Mouse (Mus musculus): ENCODE measurements around the gene Actc1. TPM values are rescaled to one million over a fixed set of nuclear protein-coding genes. Genes with fewer than 3 reads are reported as not detected.

The Actc1 gene
- 0.33 and 0.82 TPM in 2 replicates for polyA plus RNA-seq (2014; fragmentation: Nextera tagmentation; extraction: Ambion mirVana)

- no peak within 1 kb of the TSS for H3K4me2 ChIP-seq (replicated peaks)
- H3K27ac ChIP-seq, result no peak within 1 kb of the TSS
- DNase-seq (ENCODE audit: low spot score) (no peak), ATAC-seq (ENCODE audit: low FRiP score) (peak; percentile 53; the same call in 1 of the 2 replicates)
- no peaks in the 10 kb centered on the region for H3K4me1 ChIP-seq (replicated peaks; ENCODE audit: control insufficient read depth, insufficient read depth, low read length)
- H3K9ac ChIP-seq, result no peak within 1 kb of the TSS
- H3K27me3 ChIP-seq (ENCODE audit: control insufficient read depth, insufficient read depth, low read length), result no peaks in the 10 kb centered on the region
- 45% methylated on average over 14 of the region's 14 CpGs for WGBS
- H3K4me3 ChIP-seq (replicated peaks; ENCODE audit: low read length), result no peak within 1 kb of the TSS
- H3K9me3 ChIP-seq (ENCODE audit: control insufficient read depth, low read length), result no peaks in the 10 kb centered on the region
- H3K36me3 ChIP-seq (replicated peaks; ENCODE audit: control insufficient read depth, insufficient read depth), result no peaks in the 10 kb centered on the region
These were observed at the start of gene Actc1 for GRCm38 (mm10) chr2:114052696-114053598. Actc1 (minus strand) TSS chr2:114053548.

DNA sequence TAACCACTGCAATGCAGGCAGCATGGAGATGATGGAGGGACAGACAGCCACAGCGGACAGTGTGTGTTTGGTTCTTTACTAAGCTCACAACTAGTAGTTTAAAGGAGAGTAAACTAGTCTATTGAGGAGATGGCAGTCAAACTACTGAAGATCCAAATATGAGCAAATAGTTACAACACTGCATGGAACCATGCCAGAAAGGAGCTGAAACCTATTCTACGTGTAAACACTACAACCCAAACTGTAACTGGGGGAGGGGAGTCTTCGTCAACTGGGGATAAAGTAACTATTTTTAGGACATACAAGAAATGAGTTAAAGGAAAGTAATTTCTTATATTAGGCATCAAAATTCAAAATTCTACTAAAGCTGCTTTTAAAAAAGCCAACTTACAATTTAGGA lies 49.1 kb upstream of the Actc1 start:
- Histone ChIP-seq H3K9me3 (ENCODE audit: control insufficient read depth, low read length) (no peaks in the 10 kb centered on the region), H3K36me3 (replicated peaks; ENCODE audit: control insufficient read depth, insufficient read depth) (peaks cover 87% of the 10 kb centered on the region), H3K4me3 (replicated peaks; ENCODE audit: low read length) (no peak overlapping the region), H3K4me1 (replicated peaks; ENCODE audit: control insufficient read depth, insufficient read depth, low read length) (no peaks in the 10 kb centered on the region), H3K27me3 (ENCODE audit: control insufficient read depth, insufficient read depth, low read length) (no peaks in the 10 kb centered on the region), H3K4me2 (replicated peaks) (no peak overlapping the region), H3K27ac (no peak overlapping the region), H3K9ac (no peak overlapping the region)
- DNase-seq (ENCODE audit: low spot score) (no peak), ATAC-seq (ENCODE audit: low FRiP score) (no peak)
- WGBS, result 90% methylated on average over 3 of the region's 3 CpGs

DNA sequence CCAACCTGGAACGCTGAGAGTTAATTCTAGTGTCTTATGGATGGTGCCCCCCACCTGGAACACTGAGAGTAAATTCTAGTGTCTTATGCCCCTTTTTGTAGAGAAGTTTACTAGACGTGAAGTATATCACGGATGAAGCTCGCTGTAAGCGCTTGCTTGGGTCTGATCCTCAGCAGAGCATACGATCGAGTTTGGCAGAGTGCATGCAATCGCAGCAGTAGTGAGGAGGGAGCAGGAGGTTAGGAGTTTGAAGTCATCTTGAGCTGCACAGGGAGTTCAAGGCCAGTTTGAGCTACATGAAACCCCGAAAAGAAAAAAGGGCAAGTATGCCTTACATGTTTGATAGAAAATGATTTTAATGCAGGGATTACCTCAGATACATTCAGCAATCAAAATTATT lies 47.5 kb upstream of the Actc1 start:
- H3K27ac ChIP-seq, result no peak overlapping the region
- H3K36me3 ChIP-seq (replicated peaks; ENCODE audit: control insufficient read depth, insufficient read depth), result peaks cover 71% of the 10 kb centered on the region
- WGBS, result 97% methylated on average over 9 of the region's 9 CpGs
- no peaks in the 10 kb centered on the region for H3K4me1 ChIP-seq (replicated peaks; ENCODE audit: control insufficient read depth, insufficient read depth, low read length)
- no peak overlapping the region for H3K9ac ChIP-seq
- no peaks in the 10 kb centered on the region for H3K9me3 ChIP-seq (ENCODE audit: control insufficient read depth, low read length)
- no peak overlapping the region for H3K4me3 ChIP-seq (replicated peaks; ENCODE audit: low read length)
- no peaks in the 10 kb centered on the region for H3K27me3 ChIP-seq (ENCODE audit: control insufficient read depth, insufficient read depth, low read length)
- DNase-seq (ENCODE audit: low spot score), result no peak
- ATAC-seq (ENCODE audit: low FRiP score), result no peak
- no peak overlapping the region for H3K4me2 ChIP-seq (replicated peaks)

DNA sequence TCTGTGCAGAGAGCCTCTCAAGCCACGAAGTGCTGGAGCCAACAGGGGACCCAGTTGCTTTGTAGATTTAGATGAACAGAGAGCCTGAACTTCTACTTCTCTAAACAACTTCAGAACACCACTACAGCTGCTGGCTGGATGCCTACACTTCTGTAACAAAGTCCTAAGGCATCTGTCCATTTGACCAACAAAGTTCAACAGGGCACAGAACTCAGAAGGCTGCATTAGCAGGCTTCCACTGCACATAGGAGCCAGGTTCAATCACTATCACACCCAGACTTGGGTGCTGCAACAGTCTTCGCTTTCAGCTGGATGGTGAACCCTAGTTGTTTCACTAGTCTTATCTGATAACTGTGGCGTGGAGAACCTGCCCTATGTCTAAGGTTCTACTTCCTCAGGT lies 46.5 kb upstream of the Actc1 start:
- no peak overlapping the region for H3K4me2 ChIP-seq (replicated peaks)
- 90% methylated on average over 3 of the region's 3 CpGs for WGBS
- ATAC-seq (ENCODE audit: low FRiP score), result no peak
- no peaks in the 10 kb centered on the region for H3K27me3 ChIP-seq (ENCODE audit: control insufficient read depth, insufficient read depth, low read length)
- H3K27ac ChIP-seq, result no peak overlapping the region
- H3K36me3 ChIP-seq (replicated peaks; ENCODE audit: control insufficient read depth, insufficient read depth), result peaks cover 61% of the 10 kb centered on the region
- no peaks in the 10 kb centered on the region for H3K9me3 ChIP-seq (ENCODE audit: control insufficient read depth, low read length)
- no peaks in the 10 kb centered on the region for H3K4me1 ChIP-seq (replicated peaks; ENCODE audit: control insufficient read depth, insufficient read depth, low read length)
- H3K4me3 ChIP-seq (replicated peaks; ENCODE audit: low read length), result no peak overlapping the region
- no peak for DNase-seq (ENCODE audit: low spot score)
- H3K9ac ChIP-seq, result no peak overlapping the region

GRCm38 (mm10) chr2:114099109-114099508 lies 45.8 kb upstream of the Actc1 start:
- Histone ChIP-seq H3K4me1 (replicated peaks; ENCODE audit: control insufficient read depth, insufficient read depth, low read length) (no peaks in the 10 kb centered on the region), H3K27me3 (ENCODE audit: control insufficient read depth, insufficient read depth, low read length) (no peaks in the 10 kb centered on the region), H3K27ac (no peak overlapping the region), H3K9me3 (ENCODE audit: control insufficient read depth, low read length) (no peaks in the 10 kb centered on the region), H3K36me3 (replicated peaks; ENCODE audit: control insufficient read depth, insufficient read depth) (peaks cover 54% of the 10 kb centered on the region), H3K4me2 (replicated peaks) (no peak overlapping the region), H3K4me3 (replicated peaks; ENCODE audit: low read length) (no peak overlapping the region), H3K9ac (no peak overlapping the region)
- ATAC-seq (ENCODE audit: low FRiP score) (no peak), DNase-seq (ENCODE audit: low spot score) (no peak)
- WGBS, result 96% methylated on average over 5 of the region's 5 CpGs

GRCm38 (mm10) chr2:114097627-114098026 lies 44.3 kb upstream of the Actc1 start:
- Histone ChIP-seq H3K27ac (no peak overlapping the region), H3K9ac (no peak overlapping the region), H3K27me3 (ENCODE audit: control insufficient read depth, insufficient read depth, low read length) (no peaks in the 10 kb centered on the region), H3K4me1 (replicated peaks; ENCODE audit: control insufficient read depth, insufficient read depth, low read length) (peaks cover 5% of the 10 kb centered on the region; the same call in 1 of the 2 replicates), H3K36me3 (replicated peaks; ENCODE audit: control insufficient read depth, insufficient read depth) (peaks cover 40% of the 10 kb centered on the region), H3K9me3 (ENCODE audit: control insufficient read depth, low read length) (no peaks in the 10 kb centered on the region), H3K4me3 (replicated peaks; ENCODE audit: low read length) (no peak overlapping the region), H3K4me2 (replicated peaks) (no peak overlapping the region)
- DNase-seq (ENCODE audit: low spot score) (no peak), ATAC-seq (ENCODE audit: low FRiP score) (no peak)
- WGBS, result 94% methylated on average over 4 of the region's 4 CpGs

- 91% methylated on average over 1 of the region's 1 CpGs for WGBS
- Histone ChIP-seq H3K4me3 (replicated peaks; ENCODE audit: low read length) (no peak overlapping the region), H3K27me3 (ENCODE audit: control insufficient read depth, insufficient read depth, low read length) (no peaks in the 10 kb centered on the region), H3K9me3 (ENCODE audit: control insufficient read depth, low read length) (no peaks in the 10 kb centered on the region), H3K27ac (no peak overlapping the region), H3K4me2 (replicated peaks) (no peak overlapping the region), H3K4me1 (replicated peaks; ENCODE audit: control insufficient read depth, insufficient read depth, low read length) (peaks cover 5% of the 10 kb centered on the region; the same call in 1 of the 2 replicates), H3K36me3 (replicated peaks; ENCODE audit: control insufficient read depth, insufficient read depth) (peaks cover 29% of the 10 kb centered on the region), H3K9ac (no peak overlapping the region)
- no peak for ATAC-seq (ENCODE audit: low FRiP score)
- no peak for DNase-seq (ENCODE audit: low spot score)
These were observed 43.2 kb upstream of the Actc1 start for GRCm38 (mm10) chr2:114096570-114096969.

GRCm38 (mm10) chr2:114095348-114095747 lies 42.0 kb upstream of the Actc1 start:
- Histone ChIP-seq H3K27me3 (ENCODE audit: control insufficient read depth, insufficient read depth, low read length) (no peaks in the 10 kb centered on the region), H3K4me1 (replicated peaks; ENCODE audit: control insufficient read depth, insufficient read depth, low read length) (peaks cover 5% of the 10 kb centered on the region; the same call in 1 of the 2 replicates), H3K36me3 (replicated peaks; ENCODE audit: control insufficient read depth, insufficient read depth) (peaks cover 18% of the 10 kb centered on the region), H3K27ac (no peak overlapping the region), H3K4me3 (replicated peaks; ENCODE audit: low read length) (no peak overlapping the region), H3K9ac (no peak overlapping the region), H3K9me3 (ENCODE audit: control insufficient read depth, low read length) (no peaks in the 10 kb centered on the region), H3K4me2 (replicated peaks) (no peak overlapping the region)
- no peak for ATAC-seq (ENCODE audit: low FRiP score)
- WGBS, result 92% methylated on average over 5 of the region's 5 CpGs
- no peak for DNase-seq (ENCODE audit: low spot score)

- Histone ChIP-seq H3K36me3 (replicated peaks; ENCODE audit: control insufficient read depth, insufficient read depth) (peaks cover 12% of the 10 kb centered on the region), H3K9me3 (ENCODE audit: control insufficient read depth, low read length) (no peaks in the 10 kb centered on the region), H3K4me3 (replicated peaks; ENCODE audit: low read length) (no peak overlapping the region), H3K4me1 (replicated peaks; ENCODE audit: control insufficient read depth, insufficient read depth, low read length) (peaks cover 5% of the 10 kb centered on the region; the same call in 1 of the 2 replicates), H3K4me2 (replicated peaks) (no peak overlapping the region), H3K9ac (no peak overlapping the region), H3K27ac (no peak overlapping the region), H3K27me3 (ENCODE audit: control insufficient read depth, insufficient read depth, low read length) (no peaks in the 10 kb centered on the region)
- DNase-seq (ENCODE audit: low spot score) (no peak), ATAC-seq (ENCODE audit: low FRiP score) (no peak)
- 91% methylated on average over 1 of the region's 1 CpGs for WGBS
These were observed 41.3 kb upstream of the Actc1 start for GRCm38 (mm10) chr2:114094696-114095095.

Measured in hindbrain, embryonic 14.5 days (tissue).